Mouse (Mus musculus): ENCODE measurements around the gene Bmp15.

DNA sequence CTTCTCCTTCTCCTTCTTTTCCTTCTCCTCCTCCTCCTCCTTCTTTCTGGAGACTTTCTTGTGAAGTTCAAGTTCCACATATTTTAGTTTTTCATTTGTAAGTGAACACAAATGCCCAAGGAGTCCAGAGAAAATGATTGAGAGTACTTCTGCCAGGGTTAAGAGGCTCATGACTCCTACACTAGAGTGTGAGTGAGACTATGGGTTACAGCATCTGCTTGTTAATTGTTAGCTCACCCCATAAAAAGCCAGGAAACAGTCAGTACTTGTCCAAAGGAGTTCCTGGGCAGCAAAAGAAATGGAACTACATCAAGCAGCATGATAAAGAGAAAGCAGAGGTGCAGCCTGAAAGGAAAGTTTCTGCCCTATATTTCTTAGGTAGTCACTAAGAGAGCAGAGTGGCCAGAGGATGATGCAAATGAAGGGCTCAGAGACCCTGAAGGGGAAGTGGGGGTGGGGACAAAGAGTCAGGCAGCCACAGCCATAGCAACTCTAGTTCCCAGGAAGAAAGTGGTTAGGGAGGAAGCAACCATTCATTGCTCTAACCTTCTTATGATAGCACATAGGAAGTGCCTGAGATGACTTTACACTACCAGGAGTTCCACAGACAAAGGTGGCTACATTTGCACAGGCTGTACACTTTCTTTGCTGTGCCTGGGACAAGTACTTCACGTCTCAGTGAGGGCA lies 24.9 kb upstream of the Bmp15 start:
- TF ChIP-seq GATA1 (IDR thresholded peaks at IDR 0.05; ENCODE audit: borderline replicate concordance, low read length) (no peak), FLI1 (IDR thresholded peaks at IDR 0.05; ENCODE audit: low read length) (no peak)

Measured in megakaryocyte, embryonic 14.5 days (primary cell).